Mouse (Mus musculus): ENCODE results near the gene Cspg5. TPM values are rescaled to one million over a fixed set of nuclear protein-coding genes. Genes with fewer than 3 reads are reported as not detected.
A peak's percentile ranks its signal among the peaks of the same experiment; 100 is the strongest.

The Cspg5 gene
- total RNA-seq, 2 experiments from 2014 or later = 0.25 TPM; not detected in 1

DNA sequence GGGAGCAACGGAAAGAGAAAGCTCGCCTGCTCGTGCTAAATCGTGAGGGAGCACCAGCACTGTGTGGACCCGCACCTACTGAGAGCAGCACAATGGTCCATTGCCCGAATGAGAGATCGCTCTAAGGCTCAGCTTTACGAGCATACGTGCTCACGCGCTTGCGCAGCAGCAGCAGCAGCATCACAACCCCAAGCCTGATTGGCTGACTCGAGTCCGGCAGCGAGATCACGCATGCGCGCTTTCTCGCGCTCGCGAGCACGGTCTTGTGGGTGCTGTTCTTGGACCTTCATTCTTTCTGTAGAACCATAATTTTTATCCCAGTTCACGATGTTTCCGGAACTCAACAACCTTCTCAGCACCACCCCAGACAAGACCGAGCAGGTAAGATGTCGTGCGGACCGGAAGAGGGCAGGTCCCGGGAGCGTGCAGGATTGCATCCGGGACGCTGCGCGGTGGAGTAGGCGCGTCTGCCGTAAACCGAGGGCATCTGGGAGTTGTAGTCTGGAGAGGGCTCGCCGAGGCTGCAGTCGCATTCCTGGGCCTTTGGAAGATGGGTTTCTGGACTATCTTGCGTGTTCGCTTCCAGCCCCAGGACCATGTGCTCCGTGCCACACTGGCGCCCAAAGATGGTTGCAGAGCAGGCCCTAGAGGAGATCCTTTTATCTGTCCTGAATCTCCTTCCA lies 61.5 kb downstream of the Cspg5 start, which contains the start of gene Elp6:
TSS of gene Elp6 (plus strand) at position 205 of the 683 bp plus-strand sequence.
- DNase-seq = peak; percentile 94
- TF ChIP-seq CTCF (IDR thresholded peaks at IDR 0.05) = no peak
- peak within 1 kb of the TSS; percentile 97 for H3K27ac ChIP-seq
- intact Hi-C loops (cut with DNase I) = loop anchor here (10.0 kb wide), 1 partner anchor 190 kb away; the partner anchor contains the start of genes Dhx30 and Smarcc1
- H3K4me3 ChIP-seq = peak within 1 kb of the TSS; percentile 85

DNA sequence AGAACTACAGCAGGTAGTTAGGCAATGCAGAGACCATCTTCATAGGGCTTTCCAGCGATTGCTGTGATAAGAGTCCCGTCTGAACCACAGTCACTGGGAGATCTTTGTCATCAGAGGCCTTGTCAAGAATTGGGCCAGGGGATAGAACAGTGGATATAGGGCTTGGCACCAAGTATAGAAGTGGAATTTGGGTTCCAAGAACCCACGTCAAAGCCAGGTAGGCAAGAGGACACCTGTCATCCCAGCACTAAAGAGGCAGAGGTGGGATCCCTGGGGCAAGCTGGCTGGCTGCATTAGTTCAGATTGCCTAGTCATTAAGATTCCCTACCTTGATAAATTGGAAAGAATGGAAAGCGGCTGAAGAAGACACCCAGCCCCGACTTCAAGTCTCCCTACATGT lies 62.8 kb downstream of the Cspg5 start:
- no peak for TF ChIP-seq CTCF (IDR thresholded peaks at IDR 0.05)
- no peak overlapping the region for H3K4me3 ChIP-seq
- intact Hi-C loops (cut with DNase I) = loop anchor here (10.0 kb wide), 1 partner anchor 192 kb away; the partner anchor contains the start of genes Dhx30 and Smarcc1
- DNase-seq = no peak
- H3K27ac ChIP-seq = no peak overlapping the region

Small RNAs within 50 kb of the gene (microRNA-seq; reads per million reads assigned to microRNA genes)
- gene Mir6236 = 105 reads per million, percentile 44 among the genes with 10 or more reads in this experiment

Other genes starting within 250 kb of the Cspg5 start
- 10 to 100 TPM; 21.0 to 25.6 TPM for gene Smarcc1, start 126.1 kb upstream of the Cspg5 start, total RNA-seq (2021)
- gene Dhx30, start 126.0 kb upstream of the Cspg5 start, total RNA-seq (2021) = 10 to 100 TPM; 28.2 to 35.5 TPM
- 1 to 10 TPM; 2.6 to 3.3 TPM for gene Elp6, start 61.4 kb downstream of the Cspg5 start, total RNA-seq (2021)
- gene Scap, start 89.5 kb downstream of the Cspg5 start, total RNA-seq (2021) = 10 to 100 TPM; 16.6 to 17.0 TPM
- gene Ptpn23, start 164.4 kb downstream of the Cspg5 start, total RNA-seq (2021) = 10 to 100 TPM in 1 of 2 experiments, 1 to 10 TPM in 1; 8.5 to 10.0 TPM
- not detected for gene Ngp, start 176.0 kb downstream of the Cspg5 start, total RNA-seq (2021)
- gene Klhl18, start 232.9 kb downstream of the Cspg5 start, total RNA-seq (2021) = 1 to 10 TPM; 7.2 to 8.6 TPM
- under 1 TPM in 1 of 2 experiments, not detected in 1; 0.08 TPM for gene Kif9, start 233.2 kb downstream of the Cspg5 start, total RNA-seq (2021)